In genomic region chr7:50041112-50041511, GRCm38 (mm10) we compare ENCODE assay signal across 24 mouse cellular contexts.
DNase-seq lines count a peak whose midpoint lies in the region; ATAC-seq lines count a peak whose summit lies in the region.
"Had no signal": no experiment of that assay in that cellular context is flagged by ENCODE, and none has a peak within 500 bp of the region (broad histone marks: within the 10 kb centered on the region; RNA-seq: fewer than 3 reads in every experiment).

No protein-coding gene starts in this region.

- no peak for ATAC-seq in embryonic facial prominence, embryonic 11.5 days (replicated peaks; ENCODE audit: insufficient number of reproducible peaks, low FRiP score, low TSS enrichment, low read depth)
- peak; percentile 51; the same call in 1 of the 2 replicates for ATAC-seq in limb, embryonic 13.5 days (ENCODE audit: low FRiP score, low read depth)
- ATAC-seq in hindbrain, embryonic 12.5 days (ENCODE audit: low FRiP score), result no peak
- ATAC-seq: CD4-positive, CD25-positive, alpha-beta regulatory T cell, adult 4 months; forebrain, embryonic 13.5 days; forebrain, embryonic 16.5 days; hindbrain, embryonic 16.5 days; inflammation-experienced regulatory T-cells, adult 6 months; intestine, embryonic 16.5 days had no signal

- H3K36me3 ChIP-seq in embryonic facial prominence, embryonic 11.5 days (replicated peaks; ENCODE audit: control insufficient read depth, insufficient read depth, low read depth, low read length), result no peaks in the 10 kb centered on the region
- H3K36me3 ChIP-seq in embryonic facial prominence, embryonic 10.5 days (replicated peaks), result no peaks in the 10 kb centered on the region
- no peaks in the 10 kb centered on the region for H3K36me3 ChIP-seq in limb, embryonic 13.5 days
- H3K36me3 ChIP-seq in hindbrain, embryonic 12.5 days, result no peaks in the 10 kb centered on the region
- H3K36me3 ChIP-seq: embryonic facial prominence, embryonic 13.5 days; hindbrain, embryonic 13.5 days had no signal

- no peak overlapping the region for H3K4me2 ChIP-seq in embryonic facial prominence, embryonic 11.5 days (ENCODE audit: low read depth, low read length)
- no peak overlapping the region for H3K4me2 ChIP-seq in limb, embryonic 13.5 days (replicated peaks)
- no peak overlapping the region for H3K4me2 ChIP-seq in hindbrain, embryonic 12.5 days (replicated peaks)
- H3K4me2 ChIP-seq: embryonic facial prominence, embryonic 13.5 days; forebrain, embryonic 13.5 days; heart, embryonic 11.5 days; hindbrain, embryonic 13.5 days had no signal

- H3K9ac ChIP-seq in embryonic facial prominence, embryonic 11.5 days (replicated peaks; ENCODE audit: low read length), result no peak overlapping the region
- no peak overlapping the region for H3K9ac ChIP-seq in limb, embryonic 13.5 days
- no peak overlapping the region for H3K9ac ChIP-seq in hindbrain, embryonic 12.5 days
- H3K9ac ChIP-seq: embryonic facial prominence, embryonic 13.5 days; forebrain, embryonic 13.5 days; hindbrain, embryonic 13.5 days had no signal

- no peak overlapping the region for H3K27ac ChIP-seq in embryonic facial prominence, embryonic 11.5 days (replicated peaks; ENCODE audit: low read depth, low read length)
- H3K27ac ChIP-seq in embryonic facial prominence, embryonic 10.5 days (replicated peaks), result no peak overlapping the region
- no peak overlapping the region for H3K27ac ChIP-seq in limb, embryonic 13.5 days
- no peak overlapping the region for H3K27ac ChIP-seq in hindbrain, embryonic 12.5 days
- H3K27ac ChIP-seq: embryonic facial prominence, embryonic 13.5 days; forebrain, embryonic 13.5 days; gastrocnemius, adult 2 months; hindbrain, embryonic 13.5 days had no signal

- no peak overlapping the region for H3K4me3 ChIP-seq in embryonic facial prominence, embryonic 11.5 days (ENCODE audit: low read depth, low read length)
- no peak overlapping the region for H3K4me3 ChIP-seq in embryonic facial prominence, embryonic 10.5 days
- no peak overlapping the region for H3K4me3 ChIP-seq in limb, embryonic 13.5 days
- H3K4me3 ChIP-seq in hindbrain, embryonic 12.5 days, result no peak overlapping the region
- H3K4me3 ChIP-seq: embryonic facial prominence, embryonic 13.5 days; erythroblast, embryonic 14.5 days; forebrain, embryonic 13.5 days; gastrocnemius, adult 2 months; hindbrain, embryonic 13.5 days had no signal

- H3K9me3 ChIP-seq in embryonic facial prominence, embryonic 11.5 days (replicated peaks; ENCODE audit: control insufficient read depth, low read length), result no peaks in the 10 kb centered on the region
- H3K9me3 ChIP-seq in embryonic facial prominence, embryonic 10.5 days, result no peaks in the 10 kb centered on the region
- no peaks in the 10 kb centered on the region for H3K9me3 ChIP-seq in limb, embryonic 13.5 days
- H3K9me3 ChIP-seq in hindbrain, embryonic 12.5 days (replicated peaks), result no peaks in the 10 kb centered on the region
- H3K9me3 ChIP-seq: embryonic facial prominence, embryonic 13.5 days; forebrain, embryonic 13.5 days; hindbrain, embryonic 13.5 days had no signal

- H3K27me3 ChIP-seq in embryonic facial prominence, embryonic 11.5 days (ENCODE audit: control insufficient read depth, insufficient read depth, low read length), result no peaks in the 10 kb centered on the region
- H3K27me3 ChIP-seq in embryonic facial prominence, embryonic 10.5 days (replicated peaks; ENCODE audit: low read depth, poor library complexity, severe bottlenecking), result no peaks in the 10 kb centered on the region
- no peaks in the 10 kb centered on the region for H3K27me3 ChIP-seq in limb, embryonic 13.5 days
- H3K27me3 ChIP-seq in hindbrain, embryonic 12.5 days, result no peaks in the 10 kb centered on the region
- H3K27me3 ChIP-seq: embryonic facial prominence, embryonic 13.5 days; forebrain, embryonic 13.5 days; hindbrain, embryonic 13.5 days had no signal

- no peaks in the 10 kb centered on the region for H3K4me1 ChIP-seq in embryonic facial prominence, embryonic 11.5 days (ENCODE audit: control insufficient read depth, insufficient read depth, low read length)
- H3K4me1 ChIP-seq in embryonic facial prominence, embryonic 10.5 days, result no peaks in the 10 kb centered on the region
- H3K4me1 ChIP-seq in limb, embryonic 13.5 days, result peaks cover 5% of the 10 kb centered on the region; the same call in 1 of the 2 replicates
- H3K4me1 ChIP-seq in hindbrain, embryonic 12.5 days, result no peaks in the 10 kb centered on the region
- H3K4me1 ChIP-seq: embryonic facial prominence, embryonic 13.5 days; forebrain, embryonic 13.5 days had no signal

- DNase-seq in embryonic facial prominence, embryonic 11.5 days (ENCODE audit: low spot score), result peak; percentile 9
- DNase-seq in embryonic facial prominence, embryonic 10.5 days (ENCODE audit: low spot score), result no peak
- DNase-seq in brain, adult 2 months (ENCODE audit: low read depth, low spot score), result peak; percentile 22
- DNase-seq in forelimb bud, embryonic 11.5 days (ENCODE audit: low read depth, low spot score), result peak; percentile 20
- DNase-seq: adrenal gland, adult 2 months; adrenal gland, postnatal 14 days; cerebellum, adult 11-12 months; cerebellum, adult 8-10 months; cerebellum, postnatal 10 days; cerebellum, postnatal 36 days; gastrocnemius, adult 2 months; gastrocnemius, postnatal 14 days had no signal

- 38% methylated on average over 6 of the region's 6 CpGs for WGBS in embryonic facial prominence, embryonic 11.5 days
- WGBS in embryonic facial prominence, embryonic 10.5 days, result 56% methylated on average over 6 of the region's 6 CpGs
- WGBS in limb, embryonic 13.5 days, result 6% methylated on average over 6 of the region's 6 CpGs
- WGBS in hindbrain, embryonic 12.5 days, result 63% methylated on average over 6 of the region's 6 CpGs
